Mouse (Mus musculus): ENCODE data around the gene Bcar1.

GRCm38 (mm10) chr8:111712135-111712534, 31.5 kb downstream of the Bcar1 start:
- no peak for TF ChIP-seq CTCF (IDR thresholded peaks at IDR 0.05; ENCODE audit: control insufficient read depth, insufficient read depth, insufficient replicate concordance, low read depth, low read length)
- TF ChIP-seq POLR2A (IDR thresholded peaks at IDR 0.05; ENCODE audit: control insufficient read depth, low read depth, low read length): no peak

Data from testis, adult 2 months (tissue).